Mouse (Mus musculus) large intestine, adult 2 months (tissue): ENCODE results near the gene Il22ra1. TPM values are rescaled to one million over a fixed set of nuclear protein-coding genes. Genes with fewer than 3 reads are reported as not detected.

ENCODE experiments used
- polyA plus RNA-seq: library from polyadenylated mRNA; depleted of rRNA; stranded (reverse); fragments of >200 nt; gene quantifications from 2 replicates; pipeline ENCODE4 v1.2.3, GENCODE M21; 2012; rRNA removed

Gene Il22ra1
- polyA plus RNA-seq, 1 experiment, result 32.7 TPM

Other genes with a start within 250 kb of the Il22ra1 start
- gene Stpg1, start 233.4 kb upstream of the Il22ra1 start, polyA plus RNA-seq, result 0.21 TPM in 2 replicates
- gene Nipal3, start 233.1 kb upstream of the Il22ra1 start, polyA plus RNA-seq, result 25.5 and 32.8 TPM in 2 replicates
- gene Grhl3, start 154.5 kb upstream of the Il22ra1 start, polyA plus RNA-seq, result 0.18 and 0.24 TPM in 2 replicates
- 6.8 and 10.9 TPM in 2 replicates for gene Ifnlr1, start 41.9 kb upstream of the Il22ra1 start, polyA plus RNA-seq
- gene Myom3, start 31.5 kb downstream of the Il22ra1 start, polyA plus RNA-seq, result 1.1 and 1.3 TPM in 2 replicates
- gene Srsf10, start 127.6 kb downstream of the Il22ra1 start, polyA plus RNA-seq, result 35.9 and 51.4 TPM in 2 replicates
- 23.5 and 29.1 TPM in 2 replicates for gene Pnrc2, start 145.7 kb downstream of the Il22ra1 start, polyA plus RNA-seq
- 1.5 and 2.2 TPM in 2 replicates for gene Cnr2, start 167.2 kb downstream of the Il22ra1 start, polyA plus RNA-seq
- 145 and 165 TPM in 2 replicates for gene Fuca1, start 192.6 kb downstream of the Il22ra1 start, polyA plus RNA-seq
- gene Hmgcl, start 218.3 kb downstream of the Il22ra1 start, polyA plus RNA-seq, result 68.5 and 77.9 TPM in 2 replicates
- 276 and 295 TPM in 2 replicates for gene Gale, start 235.6 kb downstream of the Il22ra1 start, polyA plus RNA-seq
- gene Lypla2, start 244.5 kb downstream of the Il22ra1 start, polyA plus RNA-seq, result 123 and 127 TPM in 2 replicates